Mouse (Mus musculus) midbrain, embryonic 10.5 days (tissue): ENCODE results near the gene Trdmt1. TPM values are rescaled to one million over a fixed set of nuclear protein-coding genes. Genes with fewer than 3 reads are reported as not detected.
A peak's percentile ranks its signal among the peaks of the same experiment; 100 is the strongest.

Experiments
- DNase-seq: peaks from one replicate; pipeline ENCODE4 v3.0.0-alpha.2; 2017; ENCODE audit warnings: low spot score
- H3K27ac ChIP-seq: fragments of 300-500 bp; sonication (generic); replicated peaks from 2 replicates; pipeline ENCODE4 v1.5.1; 2016; ENCODE audit warnings: mild to moderate bottlenecking
- H3K27me3 ChIP-seq: fragments of 300-500 bp; sonication (generic); 2 replicates; pipeline ENCODE4 v1.6.1; 2016; ENCODE audit warnings: low read depth, mild to moderate bottlenecking; ENCODE audit not compliant: poor library complexity, severe bottlenecking
- H3K36me3 ChIP-seq: fragments of 300-500 bp; sonication (generic); 2 replicates; pipeline ENCODE4 v1.6.1; 2016; ENCODE audit warnings: mild to moderate bottlenecking, moderate library complexity
- H3K4me1 ChIP-seq: fragments of 300-500 bp; sonication (generic); 2 replicates; pipeline ENCODE4 v1.6.1; 2016
- H3K4me3 ChIP-seq: fragments of 300-500 bp; sonication (generic); 2 replicates; pipeline ENCODE4 v1.5.1; 2016; ENCODE audit warnings: mild to moderate bottlenecking, moderate library complexity
- H3K9me3 ChIP-seq: fragments of 300-500 bp; sonication (generic); replicated peaks from 2 replicates; pipeline ENCODE4 v1.6.1; 2016; ENCODE audit warnings: mild to moderate bottlenecking
- WGBS: fragments of 180-500 bp; shearing (Covaris S2); methylation state at CpG from one replicate; pipeline ENCODE4 v1.1.7; 2016; 5-methylcytosine and 5-hydroxymethylcytosine counted together
- polyA plus RNA-seq: library from polyadenylated mRNA; unstranded; fragments of >200 nt; fragmentation: Nextera tagmentation; extraction: Ambion mirVana; gene quantifications from 2 replicates; pipeline ENCODE4 v1.2.1, GENCODE M21; 2016

Gene Trdmt1
- polyA plus RNA-seq, 1 experiment from 2014 or later = 9.5 TPM

DNA sequence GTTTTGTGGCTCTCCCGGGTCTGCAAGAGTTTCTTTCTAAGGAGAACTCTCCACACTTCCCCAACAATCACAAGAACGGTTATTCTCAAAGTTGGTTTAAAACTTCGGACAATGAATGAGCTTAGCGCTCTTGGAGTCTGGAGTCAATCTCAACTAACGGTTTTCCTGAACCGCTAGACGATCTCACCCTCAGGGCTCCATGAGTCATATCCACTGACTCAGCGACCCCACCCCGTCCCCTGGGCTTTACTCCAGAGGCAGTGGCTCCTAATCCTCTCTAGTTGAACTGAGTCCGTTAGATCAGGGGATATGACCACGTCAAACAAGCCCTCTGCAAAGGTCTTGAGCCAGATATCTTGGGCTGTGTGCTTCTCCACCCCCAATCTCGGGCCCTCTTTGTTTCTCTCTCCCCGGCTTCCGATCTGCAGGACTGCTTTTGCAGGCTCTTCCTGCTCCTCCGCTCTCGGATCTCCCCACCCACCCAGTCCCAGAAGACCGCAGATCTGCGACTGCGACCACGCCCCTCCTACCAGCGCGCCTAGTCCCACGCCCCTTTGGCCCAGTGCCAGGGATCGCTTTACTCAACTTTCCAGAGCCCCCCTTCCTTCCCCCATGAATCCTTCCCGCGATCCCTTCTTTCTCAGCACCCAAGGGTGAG, 29.1 kb upstream of the Trdmt1 start, which contains the start of gene Vim:
TSS of gene Vim (plus strand) at position 520 of the 658 bp plus-strand sequence.
- WGBS = under 1% methylated on average over 26 of the region's 26 CpGs
- H3K36me3 ChIP-seq = peaks cover 28% of the 10 kb centered on the region
- H3K4me1 ChIP-seq = peaks cover 53% of the 10 kb centered on the region
- H3K27ac ChIP-seq = peak within 1 kb of the TSS; percentile 97
- H3K27me3 ChIP-seq = no peaks in the 10 kb centered on the region
- no peak for DNase-seq
- peak within 1 kb of the TSS; percentile 97 for H3K4me3 ChIP-seq
- H3K9me3 ChIP-seq = no peaks in the 10 kb centered on the region

- DNase-seq = peak; percentile 27
- peak overlapping the region; percentile 97 for H3K4me3 ChIP-seq
Observed at GRCm38 (mm10) chr2:13572647-13573407, 28.4 kb upstream of the Trdmt1 start.

GRCm38 (mm10) chr2:13572101-13572553, 27.7 kb upstream of the Trdmt1 start:
- WGBS = 7% methylated on average over 4 of the region's 4 CpGs
- Histone ChIP-seq H3K27me3 (no peaks in the 10 kb centered on the region), H3K36me3 (peaks cover 14% of the 10 kb centered on the region), H3K4me1 (peaks cover 40% of the 10 kb centered on the region), H3K27ac (peak overlapping the region; percentile 97), H3K4me3 (peak overlapping the region; percentile 97), H3K9me3 (no peaks in the 10 kb centered on the region)
- DNase-seq = peak; percentile 48

More at GRCm38 (mm10) chr2:13572647-13573407, 28.4 kb upstream of the Trdmt1 start:
- Histone ChIP-seq H3K9me3 (no peaks in the 10 kb centered on the region), H3K36me3 (peaks cover 21% of the 10 kb centered on the region), H3K4me1 (peaks cover 47% of the 10 kb centered on the region), H3K27me3 (no peaks in the 10 kb centered on the region), H3K27ac (peak overlapping the region; percentile 97)
- WGBS = 3% methylated on average over 12 of the region's 12 CpGs

- DNase-seq = no peak
- Histone ChIP-seq H3K27ac (no peak overlapping the region), H3K4me3 (no peak overlapping the region), H3K4me1 (peaks cover 27% of the 10 kb centered on the region), H3K9me3 (no peaks in the 10 kb centered on the region), H3K36me3 (no peaks in the 10 kb centered on the region), H3K27me3 (no peaks in the 10 kb centered on the region)
- WGBS = 76% methylated on average over 2 of the region's 2 CpGs
Observed at GRCm38 (mm10) chr2:13570122-13570521, 25.7 kb upstream of the Trdmt1 start.

DNA sequence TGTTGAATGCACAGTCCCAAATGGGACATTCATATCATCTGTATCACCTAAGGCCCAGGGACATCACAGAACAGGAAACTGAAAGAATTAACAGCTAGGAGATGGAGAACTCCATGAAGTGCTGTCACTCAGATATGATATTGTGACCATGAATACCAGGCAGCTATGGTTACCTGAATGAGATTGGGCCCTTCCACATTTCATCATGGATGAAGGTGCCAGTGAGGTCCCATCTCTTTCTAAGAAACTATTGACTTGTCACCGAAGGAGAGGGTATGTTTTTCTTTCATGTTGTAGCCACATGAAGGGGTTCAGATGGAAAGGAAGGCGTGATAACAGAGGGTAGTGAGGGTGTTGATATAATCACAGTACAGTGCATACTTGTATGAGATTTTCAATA, 15.9 kb upstream of the Trdmt1 start:
- no peaks in the 10 kb centered on the region for H3K9me3 ChIP-seq
- H3K4me1 ChIP-seq = peaks cover 24% of the 10 kb centered on the region
- H3K4me3 ChIP-seq = no peak overlapping the region
- no peaks in the 10 kb centered on the region for H3K27me3 ChIP-seq
- DNase-seq = no peak
- H3K36me3 ChIP-seq = no peaks in the 10 kb centered on the region
- H3K27ac ChIP-seq = no peak overlapping the region
- 89% methylated on average over 2 of the region's 2 CpGs for WGBS

- Histone ChIP-seq H3K9me3 (no peaks in the 10 kb centered on the region), H3K4me1 (peaks cover 26% of the 10 kb centered on the region), H3K36me3 (no peaks in the 10 kb centered on the region), H3K4me3 (no peak overlapping the region), H3K27ac (no peak overlapping the region), H3K27me3 (no peaks in the 10 kb centered on the region)
- 86% methylated on average over 5 of the region's 5 CpGs for WGBS
- DNase-seq = no peak
Observed at GRCm38 (mm10) chr2:13559729-13560128, 15.3 kb upstream of the Trdmt1 start.

DNA sequence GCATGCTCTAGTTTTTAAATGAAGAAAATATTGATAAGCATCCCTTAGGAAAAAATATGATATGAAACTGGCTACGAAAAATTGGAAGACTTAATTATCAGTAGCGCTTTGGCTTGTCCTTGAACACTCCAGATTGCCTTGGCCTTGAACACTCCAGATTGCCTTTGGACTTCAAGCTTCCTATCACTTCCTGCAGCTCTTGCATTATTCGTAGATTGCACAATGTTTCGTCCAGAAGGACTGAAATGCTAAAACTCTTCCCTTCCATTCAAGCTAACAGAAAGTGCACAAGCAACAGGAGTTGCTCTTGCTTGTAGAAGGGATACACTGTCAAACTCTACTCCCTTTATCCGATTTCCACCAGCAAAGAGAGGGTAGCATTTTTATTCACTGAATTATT, 14.8 kb upstream of the Trdmt1 start:
- no peak for DNase-seq
- Histone ChIP-seq H3K4me3 (no peak overlapping the region), H3K4me1 (peaks cover 28% of the 10 kb centered on the region), H3K27ac (no peak overlapping the region), H3K9me3 (no peaks in the 10 kb centered on the region), H3K27me3 (no peaks in the 10 kb centered on the region), H3K36me3 (no peaks in the 10 kb centered on the region)
- 90% methylated on average over 5 of the region's 5 CpGs for WGBS

- no peaks in the 10 kb centered on the region for H3K36me3 ChIP-seq
- WGBS = 54% methylated on average over 5 of the region's 5 CpGs
- no peak overlapping the region for H3K4me3 ChIP-seq
- peaks cover 33% of the 10 kb centered on the region for H3K4me1 ChIP-seq
- no peak overlapping the region for H3K27ac ChIP-seq
- H3K27me3 ChIP-seq = no peaks in the 10 kb centered on the region
- no peaks in the 10 kb centered on the region for H3K9me3 ChIP-seq
- no peak for DNase-seq
Observed at GRCm38 (mm10) chr2:13558607-13559262, 14.3 kb upstream of the Trdmt1 start.

DNA sequence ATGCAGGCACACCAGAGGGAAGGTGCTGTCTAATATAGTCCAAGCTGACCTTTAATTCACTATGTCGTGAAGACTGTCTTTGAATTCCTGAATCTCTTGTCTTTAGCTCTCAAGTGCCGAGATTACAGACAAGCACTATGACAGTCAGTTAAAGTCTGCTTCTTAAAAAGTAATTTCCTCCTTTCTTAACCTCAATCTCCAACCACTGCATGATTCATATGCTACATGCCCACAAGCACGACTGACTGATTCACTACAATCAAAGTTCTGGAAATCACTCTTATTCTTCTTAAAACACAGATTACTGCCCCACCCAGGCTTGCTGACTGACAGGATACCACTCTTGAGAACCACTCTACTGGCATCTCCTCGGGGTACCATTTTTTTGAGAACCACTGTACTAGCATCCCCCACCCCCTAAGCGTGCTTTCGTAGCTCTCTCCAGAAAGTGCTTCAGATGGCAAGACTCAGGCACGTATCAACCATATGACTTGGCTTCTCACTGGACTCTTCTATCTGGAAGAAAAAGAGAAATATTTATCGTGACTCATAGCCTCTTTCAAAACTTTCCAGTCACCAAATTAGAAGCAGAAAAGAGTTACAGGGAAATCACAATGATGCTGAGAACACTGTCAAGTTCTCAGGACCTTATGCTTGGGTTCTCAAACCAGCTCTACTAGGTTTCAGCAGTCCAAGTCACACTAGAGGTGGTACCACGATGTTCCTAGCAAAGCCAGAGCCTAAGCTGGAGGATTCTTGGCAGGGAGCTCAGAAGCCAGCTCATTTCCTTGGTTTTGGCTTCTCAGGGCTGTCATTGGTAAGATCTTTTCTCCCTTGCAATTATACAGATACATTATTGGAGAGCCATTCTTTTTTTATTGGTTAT, 12.9 kb upstream of the Trdmt1 start:
- Histone ChIP-seq H3K36me3 (no peaks in the 10 kb centered on the region), H3K27me3 (no peaks in the 10 kb centered on the region), H3K9me3 (no peaks in the 10 kb centered on the region), H3K27ac (no peak overlapping the region), H3K4me1 (peaks cover 35% of the 10 kb centered on the region), H3K4me3 (no peak overlapping the region)
- WGBS = 86% methylated on average over 9 of the region's 9 CpGs
- no peak for DNase-seq

DNA sequence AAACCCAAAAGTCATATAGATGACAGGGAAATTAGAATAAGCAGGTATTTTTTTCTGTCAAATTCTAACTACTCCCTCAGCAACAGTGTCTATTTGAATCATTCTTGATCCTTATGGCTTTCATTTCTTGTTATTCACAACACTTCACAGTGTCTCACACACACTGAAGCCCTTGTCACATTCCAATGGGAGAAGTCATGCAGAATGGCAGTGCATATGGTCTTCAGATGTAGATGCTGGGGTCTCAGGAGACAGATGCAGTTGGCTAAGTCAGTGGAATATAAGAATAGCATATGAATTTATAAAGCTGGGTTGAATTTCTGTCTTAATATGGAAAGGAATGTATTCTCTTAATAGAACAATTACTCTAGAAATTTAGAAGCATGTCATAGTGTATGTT, 11.8 kb upstream of the Trdmt1 start:
- no peaks in the 10 kb centered on the region for H3K36me3 ChIP-seq
- H3K4me3 ChIP-seq = no peak overlapping the region
- no peak for DNase-seq
- no peaks in the 10 kb centered on the region for H3K27me3 ChIP-seq
- H3K9me3 ChIP-seq = no peaks in the 10 kb centered on the region
- H3K4me1 ChIP-seq = peaks cover 35% of the 10 kb centered on the region
- H3K27ac ChIP-seq = no peak overlapping the region

DNA sequence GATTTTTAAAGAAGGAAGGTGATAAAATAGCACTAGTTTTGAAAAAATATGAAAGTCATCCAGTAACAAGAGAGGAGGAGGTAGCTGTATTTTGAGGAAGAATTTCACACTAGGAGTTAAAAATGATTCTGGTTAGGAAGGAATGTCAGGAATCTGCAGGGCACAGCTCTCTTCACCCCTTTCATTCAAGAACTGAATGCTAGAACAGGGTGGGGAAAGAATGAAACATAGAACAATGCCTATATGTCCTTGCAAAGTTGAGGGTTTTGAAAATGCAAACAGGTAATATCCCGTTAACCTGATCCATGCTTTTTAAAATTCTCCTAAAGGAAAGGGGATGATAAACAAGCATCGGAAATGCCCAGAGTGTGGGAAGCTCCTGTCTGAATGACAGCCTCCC, 9.5 kb upstream of the Trdmt1 start:
- 57% methylated on average over 2 of the region's 2 CpGs for WGBS
- Histone ChIP-seq H3K4me1 (peaks cover 34% of the 10 kb centered on the region), H3K27ac (no peak overlapping the region), H3K27me3 (no peaks in the 10 kb centered on the region), H3K9me3 (no peaks in the 10 kb centered on the region), H3K36me3 (no peaks in the 10 kb centered on the region), H3K4me3 (no peak overlapping the region)
- DNase-seq = no peak

- Histone ChIP-seq H3K27me3 (no peaks in the 10 kb centered on the region), H3K9me3 (no peaks in the 10 kb centered on the region), H3K4me1 (peaks cover 27% of the 10 kb centered on the region), H3K27ac (no peak overlapping the region), H3K4me3 (no peak overlapping the region), H3K36me3 (no peaks in the 10 kb centered on the region)
- 88% methylated on average over 3 of the region's 3 CpGs for WGBS
- no peak for DNase-seq
Observed at GRCm38 (mm10) chr2:13548749-13549148, 4.3 kb upstream of the Trdmt1 start.
